Mouse (Mus musculus) CH12.LX (cell line): ENCODE results near the gene Olfr1174-ps. TPM values are rescaled to one million over a fixed set of nuclear protein-coding genes. Genes with fewer than 3 reads are reported as not detected.

Experiments used
- DNase-seq: peaks from one replicate; pipeline ENCODE4 v3.0.0-alpha.2; 2013; ENCODE audit errors: extremely low read depth
- H3K27ac ChIP-seq: 2 replicates; pipeline ENCODE4 v1.5.1; 2012; ENCODE audit warnings: low read depth, mild to moderate bottlenecking, control low read depth, moderate library complexity; ENCODE audit not compliant: insufficient read depth
- H3K27me3 ChIP-seq: replicated peaks from 2 replicates; pipeline ENCODE3; 2012; ENCODE audit warnings: inconsistent platforms
- H3K36me3 ChIP-seq, 2 experiments: replicated peaks in 1 of 2; 2 replicates each; pipeline versions ENCODE3 to v1.6.1; 2012; ENCODE audit warnings: inconsistent platforms in 1 of 2, low read length in 1 of 2, mild to moderate bottlenecking in 1 of 2, mixed read lengths in 1 of 2, moderate library complexity in 1 of 2; ENCODE audit not compliant: control insufficient read depth in 1 of 2, insufficient read depth in 1 of 2
- H3K4me1 ChIP-seq, 2 experiments: 2 replicates each; pipeline ENCODE4 v1.6.1; 2012; ENCODE audit warnings: inconsistent platforms in 1 of 2, moderate library complexity in 1 of 2; ENCODE audit not compliant: insufficient read depth in 2 of 2, control insufficient read depth in 1 of 2
- H3K4me2 ChIP-seq: 2 replicates; pipeline ENCODE4 v1.6.1; 2012; ENCODE audit warnings: low read depth, mild to moderate bottlenecking, control low read depth; ENCODE audit not compliant: poor library complexity, insufficient read depth, severe bottlenecking
- H3K4me3 ChIP-seq, 3 experiments: fragments of 150-350 bp in 1 of 3; sonication (generic) in 1 of 3; replicated peaks in 1 of 3; 2 replicates each; pipeline versions ENCODE3 to v1.5.1; 2011 to 2012; ENCODE audit warnings: low read depth in 2 of 3, low read length in 2 of 3, mild to moderate bottlenecking in 2 of 3, moderate library complexity in 2 of 3, control low read depth in 1 of 3, improper control_type of control experiment in 1 of 3, inconsistent platforms in 1 of 3, mixed read lengths in 1 of 3; ENCODE audit not compliant: poor library complexity in 1 of 3
- H3K79me2 ChIP-seq: replicated peaks from 2 replicates; pipeline ENCODE4 v1.6.1; 2012; ENCODE audit warnings: mild to moderate bottlenecking, moderate library complexity; ENCODE audit not compliant: control insufficient read depth, poor library complexity, insufficient read depth, severe bottlenecking; ENCODE audit errors: extremely low read depth
- H3K9ac ChIP-seq: 2 replicates; pipeline ENCODE4 v1.6.1; 2012; ENCODE audit warnings: low read depth, mild to moderate bottlenecking, control low read depth, moderate library complexity; ENCODE audit not compliant: insufficient read depth
- H3K9me3 ChIP-seq: replicated peaks from 2 replicates; pipeline ENCODE3; 2012; ENCODE audit warnings: low read length, inconsistent platforms, mixed read lengths
- BHLHE40 ChIP-seq: IDR thresholded peaks from 2 replicates; pipeline ENCODE4 v1.6.1; 2011; ENCODE audit warnings: mild to moderate bottlenecking, low read depth, low read length, improper control_type of control experiment
- E2F4 ChIP-seq: IDR thresholded peaks from 2 replicates; pipeline ENCODE4 v1.6.1; 2011; ENCODE audit warnings: low read depth, low read length, improper control_type of control experiment; ENCODE audit not compliant: insufficient replicate concordance
- ELF1 ChIP-seq: IDR thresholded peaks from 2 replicates; pipeline ENCODE4 v1.6.1; 2014; ENCODE audit warnings: low read depth, mild to moderate bottlenecking, inconsistent platforms, low read length, improper control_type of control experiment
- EP300 ChIP-seq: IDR thresholded peaks from 2 replicates; pipeline ENCODE4 v1.6.1; 2011; ENCODE audit warnings: low read length, improper control_type of control experiment
- GABPA ChIP-seq: IDR thresholded peaks from 2 replicates; pipeline ENCODE4 v1.6.1; 2012; ENCODE audit warnings: low read depth, low read length, improper control_type of control experiment, inconsistent platforms; ENCODE audit not compliant: insufficient replicate concordance
- IRF4 ChIP-seq: IDR thresholded peaks from 2 replicates; pipeline ENCODE4 v1.6.1; 2014; ENCODE audit warnings: low read depth, mild to moderate bottlenecking, inconsistent platforms, low read length, improper control_type of control experiment
- JUN ChIP-seq: IDR thresholded peaks from 2 replicates; pipeline ENCODE4 v1.6.1; 2011; ENCODE audit warnings: low read depth, mild to moderate bottlenecking, low read length, improper control_type of control experiment, moderate library complexity; ENCODE audit not compliant: insufficient read depth
- JUND ChIP-seq: conservative IDR thresholded peaks from 2 replicates; pipeline ENCODE4 v1.6.1; 2011; ENCODE audit warnings: low read depth, low read length, improper control_type of control experiment
- MYC ChIP-seq: IDR thresholded peaks from 2 replicates; pipeline ENCODE4 v1.6.1; 2011; ENCODE audit warnings: low read depth, mild to moderate bottlenecking, improper control_type of control experiment, low read length
- TBP ChIP-seq: conservative IDR thresholded peaks from 2 replicates; pipeline ENCODE4 v1.6.1; 2011; ENCODE audit warnings: low read depth, low read length, improper control_type of control experiment
- ZC3H11A ChIP-seq: IDR thresholded peaks from 2 replicates; pipeline ENCODE4 v1.6.1; 2012; ENCODE audit warnings: low read depth, mild to moderate bottlenecking, inconsistent platforms, low read length, improper control_type of control experiment
- ZKSCAN1 ChIP-seq: IDR thresholded peaks from 2 replicates; pipeline ENCODE4 v1.6.1; 2012; ENCODE audit warnings: low read depth, inconsistent platforms, low read length, improper control_type of control experiment, borderline replicate concordance
- dilution Hi-C: fragments of 300-500 bp; cut with MboI; formaldehyde crosslinking; loops from 2 replicates; pipeline ENCODE4 v1.14.3; 2020; ENCODE audit warnings: low sequenced_read_pairs; ENCODE audit not compliant: extremely low pct_unique_long_range_greater_than_20kb, extremely low pct_ligation_motif_present
- in situ Hi-C: fragments of 300-500 bp; cut with MboI; formaldehyde crosslinking; loops from 3 replicates; pipeline ENCODE4 v1.14.3; 2019; ENCODE audit warnings: low sequenced_read_pairs, low pct_ligation_motif_present, low pct_unique_long_range_greater_than_20kb, mixed read lengths
- polyA plus RNA-seq: library from polyadenylated mRNA; unstranded; fragments of >175 nt; gene quantifications from 2 replicates; pipeline ENCODE4 v1.2.1, GENCODE M21; 2012; ENCODE audit warnings: low read depth; ENCODE audit not compliant: insufficient read length
- total RNA-seq, 2 experiments: library from RNA; depleted of rRNA; stranded (reverse); fragments of 300-350 nt in 1 of 2; fragments of >200 nt in 1 of 2; gene quantifications; 2 replicates each; pipeline ENCODE4 v1.2.3; 2012 to 2014

Gene Olfr1174-ps
- total and polyA plus RNA-seq, 3 experiments: not detected

DNA sequence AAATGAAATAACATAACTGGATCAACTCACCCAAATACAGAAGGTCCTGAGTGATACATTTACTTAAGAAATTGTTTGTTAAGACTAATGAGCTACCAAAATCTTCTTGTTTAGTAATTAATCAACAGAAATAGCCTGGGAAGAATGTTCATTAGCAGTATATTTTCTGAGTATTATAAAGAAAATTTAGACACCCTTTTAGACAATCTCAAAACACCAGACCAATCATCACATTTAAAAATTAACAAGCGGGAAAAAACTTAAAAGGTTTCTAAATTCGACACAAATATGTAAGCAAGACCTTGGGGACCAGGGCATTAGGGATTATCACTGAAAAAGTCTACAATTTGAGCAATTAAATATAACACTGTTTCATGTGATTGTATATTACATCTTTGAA is 12.2 kb upstream of the Olfr1174-ps start, which contains the start of gene Olfr1175-ps:
Olfr1175-ps (minus strand) TSS at position 101 of the 400 bp plus-strand sequence.
- H3K4me2 ChIP-seq: no peak within 1 kb of the TSS
- no peaks in the 10 kb centered on the region for H3K36me3 ChIP-seq
- no peak within 1 kb of the TSS for H3K9ac ChIP-seq
- no peaks in the 10 kb centered on the region for H3K27me3 ChIP-seq
- H3K4me3 ChIP-seq: no peak within 1 kb of the TSS
- no peak for DNase-seq
- peaks cover 13% of the 10 kb centered on the region for H3K9me3 ChIP-seq
- TF ChIP-seq MYC (no peak), ZC3H11A (no peak), BHLHE40 (no peak), GABPA (no peak), E2F4 (no peak), JUN (no peak), ELF1 (no peak), ZKSCAN1 (no peak), TBP (no peak)
- TF ChIP-seq, all 38 proteins: peak for 0
- no peaks in the 10 kb centered on the region for H3K79me2 ChIP-seq
- H3K27ac ChIP-seq: no peak within 1 kb of the TSS
- in situ Hi-C loops: no loop called here
- dilution Hi-C loops: no loop called here
- H3K4me1 ChIP-seq: no peaks in the 10 kb centered on the region

DNA sequence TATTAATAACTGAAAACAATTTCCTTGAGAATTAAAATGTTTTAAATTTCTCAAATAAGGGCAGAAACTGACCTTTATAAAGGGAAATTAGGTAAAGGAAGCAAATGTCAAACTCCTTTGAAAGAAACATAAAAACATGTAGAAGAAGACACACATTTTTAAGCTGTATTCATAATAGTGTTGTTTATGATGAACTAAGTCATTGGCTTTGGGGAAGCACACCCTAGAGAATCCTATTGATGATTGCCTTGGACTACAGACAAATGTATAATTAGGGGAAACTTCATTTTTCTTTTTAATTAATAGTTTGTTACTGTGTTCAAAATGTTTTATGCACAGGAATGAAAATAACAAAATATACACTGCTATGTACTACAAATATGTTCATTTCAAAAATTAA is 35.2 kb downstream of the Olfr1174-ps start, which contains the start of gene Olfr1173:
Olfr1173 (minus strand) TSS at position 101 of the 400 bp plus-strand sequence.
- Histone ChIP-seq H3K4me3 (no peak within 1 kb of the TSS), H3K36me3 (no peaks in the 10 kb centered on the region), H3K9ac (no peak within 1 kb of the TSS), H3K4me2 (no peak within 1 kb of the TSS), H3K4me1 (no peaks in the 10 kb centered on the region), H3K27me3 (no peaks in the 10 kb centered on the region), H3K27ac (no peak within 1 kb of the TSS), H3K79me2 (no peaks in the 10 kb centered on the region), H3K9me3 (peaks cover 2% of the 10 kb centered on the region)
- in situ Hi-C loops (no loop called here), dilution Hi-C loops (no loop called here)
- TF ChIP-seq JUND (no peak), IRF4 (no peak), EP300 (no peak)
- no peak for DNase-seq

Other genes starting within 250 kb of the Olfr1174-ps start
- not detected in 2 replicates for gene Olfr1163, start 243.3 kb downstream of the Olfr1174-ps start, total RNA-seq (2012; rRNA removed)
- not detected in 2 replicates for gene Olfr1163, start 243.3 kb downstream of the Olfr1174-ps start, total RNA-seq (2014; rRNA removed)
- not detected in 2 replicates for gene Olfr1163, start 243.3 kb downstream of the Olfr1174-ps start, polyA plus RNA-seq
- not detected in 2 replicates for gene Olfr1164, start 221.2 kb downstream of the Olfr1174-ps start, total RNA-seq (2012; rRNA removed)
- not detected in 2 replicates for gene Olfr1164, start 221.2 kb downstream of the Olfr1174-ps start, total RNA-seq (2014; rRNA removed)
- gene Olfr1164, start 221.2 kb downstream of the Olfr1174-ps start, polyA plus RNA-seq: not detected in 2 replicates
- not detected in 2 replicates for gene Olfr1166, start 186.9 kb downstream of the Olfr1174-ps start, total RNA-seq (2012; rRNA removed)
- gene Olfr1166, start 186.9 kb downstream of the Olfr1174-ps start, total RNA-seq (2014; rRNA removed): not detected in 2 replicates
- gene Olfr1166, start 186.9 kb downstream of the Olfr1174-ps start, polyA plus RNA-seq: not detected in 2 replicates
- not detected in 2 replicates for gene Olfr1167, start 159.9 kb downstream of the Olfr1174-ps start, total RNA-seq (2012; rRNA removed)
- not detected in 2 replicates for gene Olfr1167, start 159.9 kb downstream of the Olfr1174-ps start, total RNA-seq (2014; rRNA removed)
- gene Olfr1167, start 159.9 kb downstream of the Olfr1174-ps start, polyA plus RNA-seq: 0.10 and 0.15 TPM in 2 replicates
- gene Olfr1168, start 133.3 kb downstream of the Olfr1174-ps start, total RNA-seq (2012; rRNA removed): not detected in 2 replicates
- not detected in 2 replicates for gene Olfr1168, start 133.3 kb downstream of the Olfr1174-ps start, total RNA-seq (2014; rRNA removed)
- gene Olfr1168, start 133.3 kb downstream of the Olfr1174-ps start, polyA plus RNA-seq: not detected in 2 replicates
- not detected in 2 replicates for gene Olfr1170, start 86.8 kb downstream of the Olfr1174-ps start, total RNA-seq (2012; rRNA removed)
- gene Olfr1170, start 86.8 kb downstream of the Olfr1174-ps start, total RNA-seq (2014; rRNA removed): not detected in 2 replicates
- not detected in 2 replicates for gene Olfr1170, start 86.8 kb downstream of the Olfr1174-ps start, polyA plus RNA-seq
- not detected in 2 replicates for gene Olfr1173, start 35.3 kb downstream of the Olfr1174-ps start, total RNA-seq (2012; rRNA removed)
- not detected in 2 replicates for gene Olfr1173, start 35.3 kb downstream of the Olfr1174-ps start, total RNA-seq (2014; rRNA removed)
- not detected in 2 replicates for gene Olfr1173, start 35.3 kb downstream of the Olfr1174-ps start, polyA plus RNA-seq
- gene Olfr1175-ps, start 12.1 kb upstream of the Olfr1174-ps start, total RNA-seq (2012; rRNA removed): not detected in 2 replicates
- not detected in 2 replicates for gene Olfr1175-ps, start 12.1 kb upstream of the Olfr1174-ps start, total RNA-seq (2014; rRNA removed)
- not detected in 2 replicates for gene Olfr1175-ps, start 12.1 kb upstream of the Olfr1174-ps start, polyA plus RNA-seq
- not detected in 2 replicates for gene Olfr1176, start 21.6 kb upstream of the Olfr1174-ps start, total RNA-seq (2012; rRNA removed)
- not detected in 2 replicates for gene Olfr1176, start 21.6 kb upstream of the Olfr1174-ps start, total RNA-seq (2014; rRNA removed)
- not detected in 2 replicates for gene Olfr1176, start 21.6 kb upstream of the Olfr1174-ps start, polyA plus RNA-seq
- gene Olfr1177-ps, start 31.4 kb upstream of the Olfr1174-ps start, total RNA-seq (2012; rRNA removed): not detected in 2 replicates
- not detected in 2 replicates for gene Olfr1177-ps, start 31.4 kb upstream of the Olfr1174-ps start, total RNA-seq (2014; rRNA removed)
- gene Olfr1177-ps, start 31.4 kb upstream of the Olfr1174-ps start, polyA plus RNA-seq: not detected in 2 replicates
- gene Olfr1178, start 71.9 kb upstream of the Olfr1174-ps start, total RNA-seq (2012; rRNA removed): not detected in 2 replicates
- gene Olfr1178, start 71.9 kb upstream of the Olfr1174-ps start, total RNA-seq (2014; rRNA removed): not detected in 2 replicates
- 0.04 TPM in 1 of 2 replicates, not detected in the other for gene Olfr1178, start 71.9 kb upstream of the Olfr1174-ps start, polyA plus RNA-seq
- gene Olfr1179, start 91.3 kb upstream of the Olfr1174-ps start, total RNA-seq (2012; rRNA removed): not detected in 2 replicates
- gene Olfr1179, start 91.3 kb upstream of the Olfr1174-ps start, total RNA-seq (2014; rRNA removed): not detected in 2 replicates
- gene Olfr1179, start 91.3 kb upstream of the Olfr1174-ps start, polyA plus RNA-seq: not detected in 2 replicates
- gene Olfr1180, start 104.0 kb upstream of the Olfr1174-ps start, total RNA-seq (2012; rRNA removed): not detected in 2 replicates
- not detected in 2 replicates for gene Olfr1180, start 104.0 kb upstream of the Olfr1174-ps start, total RNA-seq (2014; rRNA removed)
- gene Olfr1180, start 104.0 kb upstream of the Olfr1174-ps start, polyA plus RNA-seq: not detected in 2 replicates
- gene Olfr1181, start 111.0 kb upstream of the Olfr1174-ps start, total RNA-seq (2012; rRNA removed): not detected in 2 replicates
- gene Olfr1181, start 111.0 kb upstream of the Olfr1174-ps start, total RNA-seq (2014; rRNA removed): not detected in 2 replicates
- gene Olfr1181, start 111.0 kb upstream of the Olfr1174-ps start, polyA plus RNA-seq: not detected in 2 replicates
- gene Gm13757, start 134.0 kb upstream of the Olfr1174-ps start, total RNA-seq (2012; rRNA removed): not detected in 2 replicates
- gene Gm13757, start 134.0 kb upstream of the Olfr1174-ps start, total RNA-seq (2014; rRNA removed): not detected in 2 replicates
- gene Gm13757, start 134.0 kb upstream of the Olfr1174-ps start, polyA plus RNA-seq: not detected in 2 replicates
- not detected in 2 replicates for gene Olfr1183, start 139.7 kb upstream of the Olfr1174-ps start, total RNA-seq (2012; rRNA removed)
- gene Olfr1183, start 139.7 kb upstream of the Olfr1174-ps start, total RNA-seq (2014; rRNA removed): not detected in 2 replicates
- gene Olfr1183, start 139.7 kb upstream of the Olfr1174-ps start, polyA plus RNA-seq: not detected in 2 replicates
- gene Olfr1184, start 168.5 kb upstream of the Olfr1174-ps start, total RNA-seq (2012; rRNA removed): not detected in 2 replicates
- gene Olfr1184, start 168.5 kb upstream of the Olfr1174-ps start, total RNA-seq (2014; rRNA removed): not detected in 2 replicates
- gene Olfr1184, start 168.5 kb upstream of the Olfr1174-ps start, polyA plus RNA-seq: not detected in 2 replicates
- gene Olfr1185-ps1, start 178.2 kb upstream of the Olfr1174-ps start, total RNA-seq (2012; rRNA removed): not detected in 2 replicates
- not detected in 2 replicates for gene Olfr1185-ps1, start 178.2 kb upstream of the Olfr1174-ps start, total RNA-seq (2014; rRNA removed)
- not detected in 2 replicates for gene Olfr1185-ps1, start 178.2 kb upstream of the Olfr1174-ps start, polyA plus RNA-seq
- gene Olfr1186, start 203.4 kb upstream of the Olfr1174-ps start, total RNA-seq (2012; rRNA removed): not detected in 2 replicates
- gene Olfr1186, start 203.4 kb upstream of the Olfr1174-ps start, total RNA-seq (2014; rRNA removed): not detected in 2 replicates
- not detected in 2 replicates for gene Olfr1186, start 203.4 kb upstream of the Olfr1174-ps start, polyA plus RNA-seq
- not detected in 2 replicates for gene Olfr1188, start 241.8 kb upstream of the Olfr1174-ps start, total RNA-seq (2012; rRNA removed)
- not detected in 2 replicates for gene Olfr1188, start 241.8 kb upstream of the Olfr1174-ps start, total RNA-seq (2014; rRNA removed)
- not detected in 2 replicates for gene Olfr1188, start 241.8 kb upstream of the Olfr1174-ps start, polyA plus RNA-seq